Mouse (Mus musculus) mammary gland, adult 2 months (tissue): ENCODE results near the gene Paxx. TPM values are rescaled to one million over a fixed set of nuclear protein-coding genes. Genes with fewer than 3 reads are reported as not detected.

Experiments used
- polyA plus RNA-seq: library from polyadenylated mRNA; depleted of rRNA; stranded (reverse); fragments of >200 nt; gene quantifications from 2 replicates; pipeline ENCODE4 v1.2.3, GENCODE M21; 2012; ENCODE audit warnings: low replicate concordance; rRNA removed

Paxx gene
- 92.7 and 147 TPM in 2 replicates for polyA plus RNA-seq

DNA sequence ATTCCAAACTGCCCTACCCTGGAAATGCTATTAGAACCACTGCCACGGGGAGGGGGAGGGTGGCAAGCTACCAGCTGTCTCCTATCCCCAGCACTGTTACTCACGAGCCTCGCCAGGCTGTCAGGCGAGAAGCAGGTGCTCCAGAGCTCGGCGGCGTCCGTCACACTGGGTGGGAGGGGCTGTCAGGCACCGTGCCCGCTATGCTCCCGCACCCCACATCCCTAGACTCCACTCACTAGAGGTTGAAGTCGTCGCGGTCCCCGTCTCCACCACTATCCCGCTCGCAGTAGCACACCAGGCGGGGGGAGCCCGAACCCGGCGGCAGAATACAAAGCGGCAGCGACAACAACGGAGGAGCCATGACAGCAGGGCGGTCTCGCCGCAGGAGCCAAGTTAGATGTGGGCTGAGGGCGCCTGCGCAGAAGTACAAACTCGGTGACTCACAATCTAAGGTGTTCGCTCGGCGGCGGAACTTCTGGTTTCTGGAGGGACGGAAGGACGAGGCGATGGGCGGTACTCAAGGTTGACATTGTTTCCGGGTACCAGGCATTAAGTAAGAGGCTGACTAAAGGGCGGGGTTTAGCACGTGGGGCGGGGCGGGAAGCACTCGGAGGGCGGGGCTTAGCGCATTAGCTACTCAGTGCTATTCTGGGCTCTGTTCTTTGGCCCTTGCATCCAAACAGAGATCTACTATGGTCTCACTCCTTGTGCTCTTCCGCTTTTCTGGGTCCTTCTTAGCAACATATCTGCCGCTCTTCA, at the start of gene Paxx:
Paxx (minus strand) TSS at position 544 of the 759 bp plus-strand sequence.

GRCm38 (mm10) chr2:25501593-25502486, 40.9 kb upstream of the Paxx start, which contains the start of gene C8g:
Gene C8g (minus strand): TSS chr2:25501719.

DNA sequence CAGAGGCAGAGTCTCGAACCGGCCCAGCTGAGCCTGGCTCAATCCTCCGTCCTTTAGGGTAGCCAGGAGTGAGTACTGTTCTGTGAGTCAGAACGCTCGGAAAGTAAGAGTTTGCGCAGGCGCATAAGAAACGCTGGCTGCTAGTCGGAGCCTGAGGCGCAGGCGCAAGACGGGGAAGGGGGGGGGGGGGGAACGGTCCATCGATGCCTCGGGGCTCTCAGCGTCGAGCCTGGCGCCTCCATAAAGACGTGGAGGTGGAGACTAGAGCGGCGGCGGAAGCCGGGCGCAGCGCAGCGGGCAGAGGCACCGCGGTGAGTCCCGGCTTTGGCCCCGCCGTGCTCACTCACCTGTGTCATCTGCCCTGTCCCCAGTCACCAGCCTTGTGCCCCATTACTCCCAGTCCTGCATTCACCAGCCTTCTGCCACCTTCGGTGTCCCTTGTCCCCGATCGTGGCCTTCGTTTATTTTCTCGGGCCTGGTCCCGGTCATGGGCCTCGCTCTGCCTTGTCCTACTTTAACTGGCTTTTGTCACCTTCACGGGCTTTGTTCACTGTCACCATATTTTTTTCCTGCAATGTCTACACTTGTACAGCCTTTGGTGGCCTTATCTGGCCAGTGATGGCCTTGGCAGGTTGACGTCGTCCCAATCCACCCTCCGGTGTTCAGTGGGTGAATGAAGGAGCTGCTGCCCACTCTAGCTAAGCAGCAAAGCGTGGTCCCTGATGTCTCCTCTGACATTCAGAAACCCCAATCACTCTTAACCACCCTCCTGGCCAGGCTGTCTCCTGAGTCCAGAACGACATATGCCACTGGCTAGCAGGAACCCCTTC, 39.9 kb upstream of the Paxx start, which contains the start of gene Fbxw5:
Fbxw5 (plus strand) TSS at position 175 of the 830 bp plus-strand sequence.

GRCm38 (mm10) chr2:25493476-25493961, 32.6 kb upstream of the Paxx start, which contains the start of gene Lcn12:
Gene Lcn12 (minus strand): TSS chr2:25493911.

GRCm38 (mm10) chr2:25469969-25470368, 9.1 kb upstream of the Paxx start, which contains the start of gene Ptgds:
Gene Ptgds (minus strand): TSS chr2:25470046.

DNA sequence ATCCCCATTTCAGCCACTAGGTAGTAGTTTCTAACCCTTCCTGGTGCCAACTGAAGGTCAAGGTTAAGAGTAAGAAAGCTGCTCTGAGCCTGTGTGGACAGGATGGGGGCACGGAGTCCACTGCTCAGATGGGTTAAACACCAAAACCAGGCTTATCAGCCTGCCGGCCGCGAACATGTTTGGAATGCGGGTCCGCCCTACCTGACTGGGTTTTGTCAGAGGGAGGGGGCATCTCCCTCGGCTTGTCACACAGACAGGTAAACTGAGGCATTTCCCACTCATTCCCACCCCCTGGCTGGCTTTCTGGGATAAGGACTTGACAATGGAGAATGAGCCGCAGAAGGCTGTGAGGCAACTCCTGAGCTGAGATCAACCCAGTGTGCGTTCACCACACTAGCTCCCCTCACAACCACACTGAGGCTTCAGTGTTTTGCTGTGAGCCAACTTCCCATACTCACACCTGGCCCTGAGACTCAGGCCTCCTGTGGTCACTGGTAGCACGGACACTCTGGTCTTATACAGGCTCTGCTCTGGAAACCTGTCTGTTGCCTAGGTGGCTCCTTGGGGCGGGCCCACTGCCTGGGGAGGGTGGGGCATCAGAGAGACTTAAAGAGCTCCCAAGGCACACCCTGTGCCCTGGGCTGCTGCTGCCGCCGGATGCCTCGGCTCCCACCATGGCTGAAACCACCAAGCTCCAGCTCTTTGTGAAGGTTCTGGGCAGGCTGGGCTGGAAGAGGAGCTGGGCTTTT, 4.5 kb downstream of the Paxx start, which contains the start of gene Clic3:
Clic3 (plus strand) TSS at position 634 of the 749 bp plus-strand sequence.

DNA sequence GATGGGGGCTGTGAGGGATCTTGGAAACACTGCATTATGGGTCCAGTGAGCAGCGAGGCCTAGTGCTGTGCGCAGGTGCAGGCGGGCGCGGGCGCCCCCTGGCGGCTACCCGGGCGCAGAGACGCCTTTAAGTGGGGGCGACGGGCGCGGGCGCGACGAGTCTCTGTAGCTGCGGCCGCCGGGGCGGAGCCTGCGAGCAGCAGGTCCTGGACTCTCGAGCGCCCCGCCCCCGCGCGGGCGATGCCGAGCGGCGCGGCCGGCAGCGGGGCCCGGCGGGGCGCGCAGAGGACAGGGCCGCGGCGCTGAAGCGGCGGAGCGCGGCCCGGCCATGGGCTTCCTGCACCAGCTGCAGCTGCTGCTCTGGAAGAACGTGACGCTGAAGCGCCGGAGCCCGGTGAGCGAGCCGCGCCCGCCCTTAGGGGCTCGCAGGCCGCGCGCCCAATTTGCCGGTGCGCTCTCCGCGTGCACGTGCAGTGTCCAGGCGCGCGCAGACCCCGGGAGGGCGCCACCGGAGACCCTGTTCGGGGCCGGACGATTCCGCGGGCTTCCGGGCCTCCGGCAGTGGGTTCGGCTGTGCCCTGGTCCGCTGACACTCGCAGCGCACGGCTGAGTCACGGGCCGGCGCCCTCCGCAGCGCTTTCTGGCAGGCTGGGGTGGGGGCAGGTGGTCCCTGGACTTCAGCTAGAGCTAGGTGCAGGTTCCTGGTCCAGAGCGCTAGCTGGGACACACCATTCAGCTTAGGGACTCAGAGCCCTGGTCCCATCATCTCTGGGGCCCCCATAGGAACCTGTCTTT, 32.3 kb downstream of the Paxx start, which contains the start of gene Abca2:
Abca2 (plus strand) TSS at position 262 of the 795 bp plus-strand sequence.

DNA sequence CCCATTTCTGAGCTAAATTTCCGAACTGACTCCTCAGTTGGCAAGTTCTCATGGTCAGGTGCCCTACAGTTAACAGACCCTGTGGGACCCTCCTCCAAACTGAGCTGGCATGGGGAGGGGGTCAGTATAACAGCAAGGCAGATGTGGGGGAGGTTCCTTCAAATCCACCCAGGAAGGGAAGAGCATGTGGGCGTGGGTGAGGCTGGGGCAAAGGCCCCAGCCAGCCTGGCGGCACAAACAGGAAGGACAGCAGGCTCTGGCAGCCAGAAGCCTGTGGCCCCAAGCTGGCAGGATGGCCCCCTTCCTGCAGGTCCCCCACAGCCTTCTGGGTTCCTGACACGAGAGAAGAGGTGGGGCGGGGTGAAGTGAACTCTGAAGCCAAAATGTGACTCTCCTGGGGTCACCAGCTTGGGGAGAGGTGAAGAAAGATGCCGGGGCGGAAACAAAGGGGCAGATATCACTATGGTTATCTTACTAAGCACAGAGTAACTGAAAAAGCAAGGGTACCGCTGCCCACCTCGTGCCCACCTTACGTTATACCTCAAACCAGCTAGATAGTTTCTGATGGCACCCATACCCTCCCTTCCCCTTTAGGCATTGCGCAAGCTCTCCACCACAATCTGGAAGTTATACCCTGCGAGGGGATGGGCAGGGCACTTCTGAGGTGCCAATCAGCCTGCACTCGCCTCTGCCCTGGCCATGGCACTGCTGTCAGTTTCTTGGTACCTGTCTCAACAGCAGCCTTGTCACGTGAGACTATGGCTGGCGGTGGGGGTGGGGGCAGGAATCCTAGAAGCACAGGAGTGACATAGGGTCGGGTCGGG, 38.1 kb downstream of the Paxx start, which contains the start of gene Fut7:
Fut7 (plus strand) TSS at position 681 of the 824 bp plus-strand sequence.

Other genes starting within 250 kb of the Paxx start
- gene Nelfb, start 249.6 kb downstream of the Paxx start, polyA plus RNA-seq: 51.7 and 97.1 TPM in 2 replicates
- 0.23 TPM in 1 of 2 replicates, not detected in the other for gene Stpg3, start 246.5 kb downstream of the Paxx start, polyA plus RNA-seq
- gene Fam166a, start 242.3 kb downstream of the Paxx start, polyA plus RNA-seq: 0.17 and 0.19 TPM in 2 replicates
- 306 and 366 TPM in 2 replicates for gene Tubb4b, start 236.4 kb downstream of the Paxx start, polyA plus RNA-seq
- 0.04 and 0.06 TPM in 2 replicates for gene Slc34a3, start 226.7 kb downstream of the Paxx start, polyA plus RNA-seq
- 0.19 and 0.24 TPM in 2 replicates for gene Rnf224, start 224.3 kb downstream of the Paxx start, polyA plus RNA-seq
- 22.4 and 35.6 TPM in 2 replicates for gene Rnf208, start 218.8 kb downstream of the Paxx start, polyA plus RNA-seq
- gene Cysrt1, start 218.6 kb downstream of the Paxx start, polyA plus RNA-seq: 20.7 and 26.5 TPM in 2 replicates
- 28.2 and 30.4 TPM in 2 replicates for gene AL732309.1, start 214.2 kb downstream of the Paxx start, polyA plus RNA-seq
- 52.0 and 81.2 TPM in 2 replicates for gene Tmem203, start 205.7 kb downstream of the Paxx start, polyA plus RNA-seq
- gene Tprn, start 198.5 kb downstream of the Paxx start, polyA plus RNA-seq: 18.4 and 28.7 TPM in 2 replicates
- 54.2 and 69.4 TPM in 2 replicates for gene Ssna1, start 188.7 kb downstream of the Paxx start, polyA plus RNA-seq
- gene Anapc2, start 188.6 kb downstream of the Paxx start, polyA plus RNA-seq: 82.5 and 180 TPM in 2 replicates
- not detected in 2 replicates for gene Tmem210, start 172.9 kb downstream of the Paxx start, polyA plus RNA-seq
- gene Lrrc26, start 171.2 kb downstream of the Paxx start, polyA plus RNA-seq: 9.9 and 19.6 TPM in 2 replicates
- 0.19 and 0.41 TPM in 2 replicates for gene Grin1, start 141.9 kb downstream of the Paxx start, polyA plus RNA-seq
- gene Man1b1, start 128.8 kb downstream of the Paxx start, polyA plus RNA-seq: 11.8 and 12.5 TPM in 2 replicates
- gene Dpp7, start 104.7 kb downstream of the Paxx start, polyA plus RNA-seq: 43.0 and 55.8 TPM in 2 replicates
- gene Uap1l1, start 95.4 kb downstream of the Paxx start, polyA plus RNA-seq: 43.6 and 71.9 TPM in 2 replicates
- 0.86 and 3.4 TPM in 2 replicates for gene Sapcd2, start 88.8 kb downstream of the Paxx start, polyA plus RNA-seq
- 48.9 and 63.5 TPM in 2 replicates for gene Entpd2, start 65.2 kb downstream of the Paxx start, polyA plus RNA-seq
- gene Npdc1, start 61.7 kb downstream of the Paxx start, polyA plus RNA-seq: 151 and 254 TPM in 2 replicates
- gene Fut7, start 37.8 kb downstream of the Paxx start, polyA plus RNA-seq: 7.8 and 13.8 TPM in 2 replicates
- gene Abca2, start 32.4 kb downstream of the Paxx start, polyA plus RNA-seq: 52.8 and 92.1 TPM in 2 replicates
- gene Clic3, start 4.3 kb downstream of the Paxx start, polyA plus RNA-seq: 8.4 and 21.2 TPM in 2 replicates
- gene Ptgds, start 9.0 kb upstream of the Paxx start, polyA plus RNA-seq: 4.8 and 6.6 TPM in 2 replicates
- gene Lcn12, start 32.8 kb upstream of the Paxx start, polyA plus RNA-seq: not detected in 2 replicates
- gene Fbxw5, start 39.7 kb upstream of the Paxx start, polyA plus RNA-seq: 19.9 and 31.9 TPM in 2 replicates
- 12.2 and 13.2 TPM in 2 replicates for gene C8g, start 40.6 kb upstream of the Paxx start, polyA plus RNA-seq
- gene Traf2, start 85.8 kb upstream of the Paxx start, polyA plus RNA-seq: 20.0 and 23.9 TPM in 2 replicates
- 65.0 and 134 TPM in 2 replicates for gene Edf1, start 96.8 kb upstream of the Paxx start, polyA plus RNA-seq
- gene Mamdc4, start 113.8 kb upstream of the Paxx start, polyA plus RNA-seq: 3.4 and 4.2 TPM in 2 replicates
- gene Phpt1, start 114.1 kb upstream of the Paxx start, polyA plus RNA-seq: 42.8 and 48.1 TPM in 2 replicates
- 0.79 and 2.0 TPM in 2 replicates for gene Ajm1, start 120.7 kb upstream of the Paxx start, polyA plus RNA-seq
- gene Rabl6, start 147.4 kb upstream of the Paxx start, polyA plus RNA-seq: 69.2 and 71.3 TPM in 2 replicates
- gene Ccdc183, start 156.6 kb upstream of the Paxx start, polyA plus RNA-seq: not detected in 2 replicates
- gene Tmem141, start 160.9 kb upstream of the Paxx start, polyA plus RNA-seq: 20.4 and 44.3 TPM in 2 replicates
- 17.3 and 33.5 TPM in 2 replicates for gene Fcna, start 166.9 kb upstream of the Paxx start, polyA plus RNA-seq
- not detected in 2 replicates for gene Lcn8, start 192.0 kb upstream of the Paxx start, polyA plus RNA-seq
- gene Lcn5, start 196.9 kb upstream of the Paxx start, polyA plus RNA-seq: not detected in 2 replicates
- gene Lcn6, start 215.7 kb upstream of the Paxx start, polyA plus RNA-seq: not detected in 2 replicates
- not detected in 2 replicates for gene Lcn10, start 221.6 kb upstream of the Paxx start, polyA plus RNA-seq
- gene Obp2a, start 238.9 kb upstream of the Paxx start, polyA plus RNA-seq: not detected in 2 replicates
- gene Bmyc, start 245.6 kb upstream of the Paxx start, polyA plus RNA-seq: 39.9 and 133 TPM in 2 replicates